Mouse (Mus musculus): ENCODE measurements around the gene Fdx1l. TPM values are rescaled to one million over a fixed set of nuclear protein-coding genes. Genes with fewer than 3 reads are reported as not detected.
A peak's percentile ranks its signal among the peaks of the same experiment; 100 is the strongest.

Gene Fdx1l
- polyA plus RNA-seq (2016; fragmentation: Nextera tagmentation; extraction: Ambion mirVana), result 69.5 and 74.7 TPM in 2 replicates

DNA sequence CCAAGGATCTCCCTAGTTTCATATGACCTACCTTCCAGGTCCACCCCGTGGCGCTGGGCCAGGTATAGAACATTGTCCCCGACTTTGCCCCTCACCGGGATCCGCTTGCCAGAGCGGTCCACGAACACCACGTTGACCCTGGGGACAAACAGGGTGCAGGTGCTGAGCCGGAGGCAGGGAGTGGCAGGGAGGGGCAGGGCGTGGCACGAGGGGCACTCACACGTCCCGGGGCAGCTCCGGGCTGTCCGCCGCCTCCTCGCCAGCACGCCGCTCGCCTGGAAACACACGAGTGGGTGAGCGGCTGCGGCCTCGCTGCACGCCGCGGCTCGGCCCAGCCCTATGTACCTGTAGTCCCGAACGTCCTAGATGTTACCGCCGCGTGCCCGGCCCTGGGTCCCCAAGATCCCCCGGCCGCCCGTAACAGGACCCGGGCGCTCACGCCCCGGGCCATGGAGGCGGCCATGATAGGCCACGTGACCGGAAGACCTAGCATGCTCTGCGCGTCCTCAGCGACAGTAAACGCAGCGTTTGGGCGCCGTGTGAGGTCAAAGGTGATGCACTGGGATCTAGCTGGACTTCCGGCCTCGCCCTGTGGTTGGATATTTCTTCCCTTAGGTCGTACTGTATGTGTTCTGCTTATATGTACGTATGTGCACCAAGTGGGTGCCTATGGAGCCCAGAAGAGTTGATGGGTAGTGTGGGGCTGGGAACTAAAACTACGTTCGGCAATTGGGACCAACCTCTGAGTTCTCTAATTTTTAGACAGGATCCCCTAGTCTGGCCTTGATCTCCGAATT lies at the start of gene Fdx1l, which contains the start of gene Gm49373:
TSS of gene Fdx1l (minus strand) at position 571 of the 797 bp plus-strand sequence.
TSS of gene Gm49373 (minus strand) at position 53 of the 797 bp plus-strand sequence.
- H3K27me3 ChIP-seq (ENCODE audit: low read depth, poor library complexity, severe bottlenecking), result no peaks in the 10 kb centered on the region
- no peaks in the 10 kb centered on the region for H3K9me3 ChIP-seq (replicated peaks)
- H3K4me1 ChIP-seq, result peaks cover 19% of the 10 kb centered on the region
- H3K4me3 ChIP-seq, result peak within 1 kb of the TSS; percentile 71
- peak within 1 kb of the TSS; percentile 92 for H3K27ac ChIP-seq
- DNase-seq (ENCODE audit: low spot score), result peak; percentile 93
- H3K36me3 ChIP-seq, result peaks cover 69% of the 10 kb centered on the region
- WGBS, result 3% methylated on average over 58 of the region's 58 CpGs

DNA sequence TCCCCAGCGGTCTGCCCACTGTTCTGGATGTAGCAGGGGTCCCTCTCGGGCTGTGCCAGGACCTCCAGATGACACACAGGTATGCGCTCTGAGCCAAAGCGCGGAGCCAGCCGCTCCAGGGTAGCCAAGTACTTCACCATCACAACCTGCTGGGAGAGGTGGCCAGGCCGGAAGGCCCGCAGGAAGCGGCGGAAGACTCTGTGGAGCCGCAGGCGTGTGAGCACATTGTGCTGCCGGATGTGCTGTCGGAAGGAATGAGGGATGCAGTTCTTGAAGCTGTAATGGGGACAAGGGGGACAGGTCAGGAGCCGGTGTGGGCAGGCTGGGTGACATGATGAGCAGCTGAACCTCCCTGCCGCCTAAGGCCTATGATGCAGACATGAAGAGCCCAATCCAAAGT lies 48.1 kb upstream of the Fdx1l start:
- Histone ChIP-seq H3K36me3 (peaks cover 12% of the 10 kb centered on the region), H3K9me3 (replicated peaks) (no peaks in the 10 kb centered on the region), H3K4me3 (no peak overlapping the region), H3K27ac (no peak overlapping the region), H3K27me3 (ENCODE audit: low read depth, poor library complexity, severe bottlenecking) (no peaks in the 10 kb centered on the region), H3K4me1 (no peaks in the 10 kb centered on the region)
- no peak for DNase-seq (ENCODE audit: low spot score)
- 89% methylated on average over 16 of the region's 16 CpGs for WGBS

DNA sequence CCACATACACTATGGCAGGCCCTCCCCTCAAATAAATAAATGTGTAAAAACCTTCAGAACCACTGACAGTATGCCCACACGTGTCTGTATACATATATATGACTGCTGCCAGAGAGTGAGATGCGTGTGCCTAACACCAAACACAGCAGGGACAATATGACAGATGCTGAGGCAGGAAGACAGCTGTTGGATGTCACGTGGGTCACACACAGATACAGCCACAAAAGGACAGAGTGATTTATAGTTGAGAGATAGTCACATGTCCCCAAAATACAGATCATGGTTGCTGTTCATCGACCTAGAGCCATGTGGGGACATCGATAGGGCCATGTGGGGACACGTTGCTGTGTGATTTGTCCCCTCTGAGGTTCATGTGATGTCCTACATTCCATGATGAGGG lies 43.7 kb upstream of the Fdx1l start:
- no peak for DNase-seq (ENCODE audit: low spot score)
- H3K36me3 ChIP-seq, result peaks cover 8% of the 10 kb centered on the region; the same call in 1 of the 2 replicates
- WGBS, result 80% methylated on average over 6 of the region's 6 CpGs
- H3K27ac ChIP-seq, result no peak overlapping the region
- H3K27me3 ChIP-seq (ENCODE audit: low read depth, poor library complexity, severe bottlenecking), result no peaks in the 10 kb centered on the region
- no peaks in the 10 kb centered on the region for H3K9me3 ChIP-seq (replicated peaks)
- H3K4me1 ChIP-seq, result no peaks in the 10 kb centered on the region
- H3K4me3 ChIP-seq, result no peak overlapping the region

DNA sequence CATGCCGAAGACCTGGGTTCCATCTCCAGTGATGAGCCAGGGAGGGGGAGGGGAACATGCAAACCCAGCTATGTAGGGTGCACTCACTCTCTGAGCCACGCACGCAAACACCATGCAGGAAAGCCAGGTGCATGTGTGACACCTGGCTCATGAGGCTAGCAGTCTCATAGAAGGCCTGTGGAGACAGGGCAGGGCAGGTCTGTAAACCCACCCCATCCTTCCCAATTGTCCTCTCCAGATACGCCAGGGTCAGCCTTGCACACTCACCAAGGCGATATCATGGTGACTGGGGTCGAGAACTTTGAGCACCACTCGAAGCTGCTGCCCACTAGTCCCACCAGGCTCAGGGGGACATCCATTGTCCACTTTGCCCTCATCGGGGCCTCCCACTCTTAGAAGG lies 41.7 kb upstream of the Fdx1l start:
- no peaks in the 10 kb centered on the region for H3K9me3 ChIP-seq (replicated peaks)
- WGBS, result 92% methylated on average over 8 of the region's 8 CpGs
- no peaks in the 10 kb centered on the region for H3K27me3 ChIP-seq (ENCODE audit: low read depth, poor library complexity, severe bottlenecking)
- no peak for DNase-seq (ENCODE audit: low spot score)
- H3K4me3 ChIP-seq, result no peak overlapping the region
- H3K27ac ChIP-seq, result no peak overlapping the region
- 0 out of 2 replicates have a peak, but pooled peaks cover 2% of the 10 kb centered on the region for H3K36me3 ChIP-seq
- no peaks in the 10 kb centered on the region for H3K4me1 ChIP-seq

DNA sequence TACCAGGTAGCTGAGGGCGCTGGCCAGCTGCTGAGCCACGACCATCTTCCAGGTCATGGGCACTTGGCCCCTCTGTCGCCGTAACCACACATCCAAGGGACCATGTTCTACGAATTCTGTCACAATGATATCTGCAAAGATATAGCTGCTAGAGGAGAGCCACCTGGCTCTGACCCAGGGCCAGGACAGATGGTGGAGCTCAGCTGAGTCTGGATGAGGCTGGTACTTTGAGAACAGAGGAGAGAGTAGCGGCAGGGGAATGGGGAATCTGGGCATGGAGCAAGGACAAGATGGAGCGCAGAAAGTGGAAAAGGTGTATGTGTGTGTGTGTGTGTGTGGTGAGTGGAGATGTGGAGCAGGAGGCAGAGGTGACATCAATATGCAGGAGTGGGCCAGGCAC lies 40.8 kb upstream of the Fdx1l start:
- no peaks in the 10 kb centered on the region for H3K9me3 ChIP-seq (replicated peaks)
- no peak overlapping the region for H3K27ac ChIP-seq
- H3K36me3 ChIP-seq, result 0 out of 2 replicates have a peak, but pooled peaks cover 2% of the 10 kb centered on the region
- no peaks in the 10 kb centered on the region for H3K4me1 ChIP-seq
- H3K4me3 ChIP-seq, result no peak overlapping the region
- DNase-seq (ENCODE audit: low spot score), result no peak
- no peaks in the 10 kb centered on the region for H3K27me3 ChIP-seq (ENCODE audit: low read depth, poor library complexity, severe bottlenecking)
- WGBS, result 87% methylated on average over 7 of the region's 7 CpGs

GRCm38 (mm10) chr9:21113751-21114150 lies 40.3 kb upstream of the Fdx1l start:
- no peak for DNase-seq (ENCODE audit: low spot score)
- 92% methylated on average over 6 of the region's 6 CpGs for WGBS
- 0 out of 2 replicates have a peak, but pooled peaks cover 2% of the 10 kb centered on the region for H3K36me3 ChIP-seq
- no peak overlapping the region for H3K4me3 ChIP-seq
- no peak overlapping the region for H3K27ac ChIP-seq
- H3K9me3 ChIP-seq (replicated peaks), result no peaks in the 10 kb centered on the region
- no peaks in the 10 kb centered on the region for H3K4me1 ChIP-seq
- H3K27me3 ChIP-seq (ENCODE audit: low read depth, poor library complexity, severe bottlenecking), result no peaks in the 10 kb centered on the region

DNA sequence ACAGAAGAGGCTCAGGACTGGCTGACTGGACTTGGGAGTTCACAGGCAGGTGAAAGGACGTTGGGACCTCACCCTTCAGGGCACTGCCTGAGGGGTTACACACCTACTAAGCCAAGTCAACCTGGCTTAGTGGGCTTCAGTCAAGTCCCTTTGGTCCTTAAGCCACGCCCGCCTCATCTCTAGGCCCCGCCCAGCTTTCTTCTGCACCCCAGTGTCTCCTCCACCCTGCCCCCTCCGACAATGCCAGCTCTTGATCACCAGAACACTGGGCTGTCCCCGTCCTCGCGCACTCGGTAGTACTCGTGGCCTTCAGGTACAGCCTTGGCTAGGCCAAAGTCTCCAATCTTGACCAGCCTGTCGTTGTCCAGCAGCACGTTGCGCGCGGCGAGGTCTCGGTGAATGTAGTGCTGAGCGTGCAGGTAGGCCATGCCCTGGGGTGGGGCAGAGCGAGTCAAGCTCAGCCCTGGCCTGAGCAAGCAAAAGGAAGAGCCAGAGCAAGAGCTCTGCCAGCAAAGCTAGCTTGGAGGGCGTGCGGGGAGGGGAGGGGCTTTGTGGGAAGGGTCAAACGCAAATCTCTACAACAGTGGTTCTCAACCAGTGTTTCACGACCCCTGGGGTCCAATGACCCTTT lies 34.3 kb upstream of the Fdx1l start:
- no peaks in the 10 kb centered on the region for H3K9me3 ChIP-seq (replicated peaks)
- no peaks in the 10 kb centered on the region for H3K27me3 ChIP-seq (ENCODE audit: low read depth, poor library complexity, severe bottlenecking)
- no peak overlapping the region for H3K4me3 ChIP-seq
- no peak for DNase-seq (ENCODE audit: low spot score)
- no peaks in the 10 kb centered on the region for H3K36me3 ChIP-seq
- H3K4me1 ChIP-seq, result peaks cover 8% of the 10 kb centered on the region; the same call in 1 of the 2 replicates
- 44% methylated on average over 23 of the region's 23 CpGs for WGBS
- no peak overlapping the region for H3K27ac ChIP-seq

- no peaks in the 10 kb centered on the region for H3K9me3 ChIP-seq (replicated peaks)
Measured at GRCm38 (mm10) chr9:21105760-21106564, 32.5 kb upstream of the Fdx1l start.

GRCm38 (mm10) chr9:21104814-21105213 lies 31.4 kb upstream of the Fdx1l start:
- Histone ChIP-seq H3K9me3 (replicated peaks) (no peaks in the 10 kb centered on the region), H3K27me3 (ENCODE audit: low read depth, poor library complexity, severe bottlenecking) (no peaks in the 10 kb centered on the region), H3K36me3 (peaks cover 9% of the 10 kb centered on the region), H3K4me1 (peaks cover 16% of the 10 kb centered on the region), H3K4me3 (no peak overlapping the region), H3K27ac (no peak overlapping the region)
- DNase-seq (ENCODE audit: low spot score), result no peak
- WGBS, result 82% methylated on average over 6 of the region's 6 CpGs

More at GRCm38 (mm10) chr9:21105760-21106564, 32.5 kb upstream of the Fdx1l start:
- peaks cover 9% of the 10 kb centered on the region for H3K36me3 ChIP-seq
- DNase-seq (ENCODE audit: low spot score), result no peak
- WGBS, result 81% methylated on average over 5 of the region's 5 CpGs
- peaks cover 8% of the 10 kb centered on the region; the same call in 1 of the 2 replicates for H3K4me1 ChIP-seq
- no peak overlapping the region for H3K4me3 ChIP-seq
- H3K27ac ChIP-seq, result no peak overlapping the region
- H3K27me3 ChIP-seq (ENCODE audit: low read depth, poor library complexity, severe bottlenecking), result no peaks in the 10 kb centered on the region

GRCm38 (mm10) chr9:21102076-21102475 lies 28.7 kb upstream of the Fdx1l start:
- Histone ChIP-seq H3K4me1 (peaks cover 12% of the 10 kb centered on the region), H3K36me3 (peaks cover 9% of the 10 kb centered on the region), H3K27ac (no peak overlapping the region), H3K27me3 (ENCODE audit: low read depth, poor library complexity, severe bottlenecking) (no peaks in the 10 kb centered on the region), H3K9me3 (replicated peaks) (no peaks in the 10 kb centered on the region), H3K4me3 (no peak overlapping the region)
- WGBS, result 94% methylated on average over 2 of the region's 2 CpGs
- DNase-seq (ENCODE audit: low spot score), result no peak

DNA sequence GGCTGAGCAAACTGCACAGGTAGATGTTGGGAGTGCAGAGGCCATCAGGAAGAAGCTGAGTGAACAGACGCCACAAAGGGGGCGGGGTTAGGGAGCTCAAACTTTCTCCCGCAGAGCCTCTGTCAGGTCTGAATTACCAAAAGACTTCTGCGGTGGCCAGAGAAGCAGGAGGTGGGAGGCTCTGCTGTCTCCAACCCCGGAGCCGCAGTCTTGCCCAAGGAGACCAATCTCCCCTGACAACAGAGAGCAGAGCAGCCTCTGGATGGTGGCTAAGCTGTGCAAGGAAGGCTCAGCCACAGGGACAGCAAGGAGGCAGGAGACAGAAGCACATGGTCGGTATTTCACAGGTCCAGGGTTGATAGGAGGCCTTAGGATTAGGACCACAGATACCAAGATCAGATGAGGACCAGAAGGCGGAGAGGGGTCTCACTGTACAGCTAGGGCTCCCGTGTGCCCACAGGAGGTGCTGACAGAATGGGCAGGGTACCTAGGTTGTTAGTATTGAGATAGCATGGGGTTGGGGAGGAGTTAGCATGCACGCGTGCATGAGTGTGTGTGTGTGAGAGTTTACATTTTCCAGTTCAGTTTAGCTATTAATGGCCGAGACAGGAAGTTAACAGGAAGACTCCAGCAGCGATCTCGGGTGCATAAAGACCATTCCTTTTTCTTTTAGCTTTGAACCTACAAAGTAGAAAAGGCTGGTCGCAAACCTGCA lies 27.2 kb upstream of the Fdx1l start:
- H3K4me1 ChIP-seq, result peaks cover 12% of the 10 kb centered on the region
- no peak overlapping the region for H3K4me3 ChIP-seq
- no peaks in the 10 kb centered on the region for H3K9me3 ChIP-seq (replicated peaks)
- peaks cover 9% of the 10 kb centered on the region for H3K36me3 ChIP-seq
- H3K27ac ChIP-seq, result 0 out of 2 replicates have a peak overlapping the region, but pooled peaks have one; percentile 38
- H3K27me3 ChIP-seq (ENCODE audit: low read depth, poor library complexity, severe bottlenecking), result no peaks in the 10 kb centered on the region
- 56% methylated on average over 15 of the region's 15 CpGs for WGBS
- no peak for DNase-seq (ENCODE audit: low spot score)

GRCm38 (mm10) chr9:21097793-21098192 lies 24.4 kb upstream of the Fdx1l start:
- H3K9me3 ChIP-seq (replicated peaks), result no peaks in the 10 kb centered on the region
- no peaks in the 10 kb centered on the region for H3K27me3 ChIP-seq (ENCODE audit: low read depth, poor library complexity, severe bottlenecking)
- peaks cover 7% of the 10 kb centered on the region; the same call in 1 of the 2 replicates for H3K4me1 ChIP-seq
- 87% methylated on average over 8 of the region's 8 CpGs for WGBS
- H3K27ac ChIP-seq, result no peak overlapping the region
- H3K4me3 ChIP-seq, result no peak overlapping the region
- no peak for DNase-seq (ENCODE audit: low spot score)
- H3K36me3 ChIP-seq, result peaks cover 17% of the 10 kb centered on the region

Data from limb, embryonic 10.5 days (tissue).